Mouse (Mus musculus) kidney, adult 2 months (tissue): ENCODE results near the gene Olfr447. TPM values are rescaled to one million over a fixed set of nuclear protein-coding genes. Genes with fewer than 3 reads are reported as not detected.

Experiments used
- DNase-seq: peaks from one replicate; pipeline ENCODE4 v3.0.0; 2021
- H3K27ac ChIP-seq: fragments of 200-500 bp; 2 replicates; pipeline ENCODE4 v1.5.1; 2012; ENCODE audit warnings: low read depth, low read length, control low read depth, inconsistent platforms; ENCODE audit not compliant: insufficient read depth
- H3K27me3 ChIP-seq: fragments of 200-500 bp; replicated peaks from 2 replicates; pipeline ENCODE4 v1.6.1; 2012; ENCODE audit warnings: mild to moderate bottlenecking, moderate library complexity, low read length, inconsistent platforms; ENCODE audit not compliant: control insufficient read depth, insufficient read depth
- H3K36me3 ChIP-seq: fragments of 200-500 bp; 2 replicates; pipeline ENCODE4 v1.6.1; 2012; ENCODE audit warnings: mild to moderate bottlenecking, moderate library complexity, low read length, inconsistent platforms; ENCODE audit not compliant: control insufficient read depth, insufficient read depth
- H3K4me1 ChIP-seq: fragments of 200-500 bp; 2 replicates; pipeline ENCODE4 v1.6.1; 2011; ENCODE audit warnings: low read length; ENCODE audit not compliant: control insufficient read depth, insufficient read depth
- H3K4me3 ChIP-seq: fragments of 200-500 bp; 2 replicates; pipeline ENCODE4 v1.5.1; 2011; ENCODE audit warnings: mild to moderate bottlenecking, low read depth, low read length, control low read depth; ENCODE audit not compliant: insufficient read depth
- CTCF ChIP-seq: fragments of 200-500 bp; conservative IDR thresholded peaks from 2 replicates; pipeline ENCODE4 v1.5.1; 2011; ENCODE audit warnings: low read depth, mild to moderate bottlenecking, control low read depth, low read length, moderate library complexity, mixed read lengths; ENCODE audit not compliant: insufficient read depth, insufficient read length
- POLR2A ChIP-seq: fragments of 200-500 bp; IDR thresholded peaks from one replicate; pipeline ENCODE4 v1.6.1; 2011; ENCODE audit warnings: low read depth, low read length, control low read depth
- WGBS: fragments of 180-500 bp; shearing (Covaris S2); methylation state at CpG from one replicate; pipeline ENCODE4 v1.1.7; 2018; 5-methylcytosine and 5-hydroxymethylcytosine counted together
- polyA plus RNA-seq: library from polyadenylated mRNA; depleted of rRNA; stranded (reverse); fragments of >200 nt; gene quantifications from 2 replicates; pipeline ENCODE4 v1.2.3, GENCODE M21; 2012; rRNA removed

Olfr447 gene
- polyA plus RNA-seq, 1 experiment, result not detected

GRCm38 (mm10) chr6:42948767-42949166 lies 40.1 kb downstream of the Olfr447 start, which contains the start of gene Olfr444:
Gene Olfr444, plus strand, starts transcription at chr6:42949067.
- 74% methylated on average over 1 of the region's 1 CpGs for WGBS
- no peak within 1 kb of the TSS for H3K27ac ChIP-seq
- TF ChIP-seq CTCF (no peak), POLR2A (no peak)

More at GRCm38 (mm10) chr6:42948767-42949166, 40.1 kb downstream of the Olfr447 start, which contains the start of gene Olfr444:
- no peaks in the 10 kb centered on the region for H3K27me3 ChIP-seq
- H3K36me3 ChIP-seq, result no peaks in the 10 kb centered on the region
- H3K4me3 ChIP-seq, result no peak within 1 kb of the TSS
- no peak for DNase-seq
- no peaks in the 10 kb centered on the region for H3K4me1 ChIP-seq

Other genes starting within 250 kb of the Olfr447 start
- 13.2 and 13.7 TPM in 2 replicates for gene Tcaf1, start 198.8 kb upstream of the Olfr447 start, polyA plus RNA-seq
- not detected in 2 replicates for gene Olfr453, start 169.5 kb upstream of the Olfr447 start, polyA plus RNA-seq
- gene Olfr38, start 152.5 kb upstream of the Olfr447 start, polyA plus RNA-seq, result not detected in 2 replicates
- gene Olfr452, start 123.8 kb upstream of the Olfr447 start, polyA plus RNA-seq, result not detected in 2 replicates
- not detected in 2 replicates for gene Olfr450, start 96.9 kb upstream of the Olfr447 start, polyA plus RNA-seq
- not detected in 2 replicates for gene Olfr449, start 74.5 kb upstream of the Olfr447 start, polyA plus RNA-seq
- not detected in 2 replicates for gene Olfr448, start 18.4 kb upstream of the Olfr447 start, polyA plus RNA-seq
- not detected in 2 replicates for gene Olfr446, start 12.5 kb downstream of the Olfr447 start, polyA plus RNA-seq
- gene Olfr444, start 40.2 kb downstream of the Olfr447 start, polyA plus RNA-seq, result not detected in 2 replicates
- gene Olfr441, start 197.5 kb downstream of the Olfr447 start, polyA plus RNA-seq, result not detected in 2 replicates
- gene Olfr237-ps1, start 237.7 kb downstream of the Olfr447 start, polyA plus RNA-seq, result not detected in 2 replicates